Mouse (Mus musculus): Measurements from ENCODE around the gene Ptger2. TPM values are rescaled to one million over a fixed set of nuclear protein-coding genes. Genes with fewer than 3 reads are reported as not detected.

Ptger2 gene
- polyA plus RNA-seq, 1 experiment from 2014 or later, result 1.6 TPM

DNA sequence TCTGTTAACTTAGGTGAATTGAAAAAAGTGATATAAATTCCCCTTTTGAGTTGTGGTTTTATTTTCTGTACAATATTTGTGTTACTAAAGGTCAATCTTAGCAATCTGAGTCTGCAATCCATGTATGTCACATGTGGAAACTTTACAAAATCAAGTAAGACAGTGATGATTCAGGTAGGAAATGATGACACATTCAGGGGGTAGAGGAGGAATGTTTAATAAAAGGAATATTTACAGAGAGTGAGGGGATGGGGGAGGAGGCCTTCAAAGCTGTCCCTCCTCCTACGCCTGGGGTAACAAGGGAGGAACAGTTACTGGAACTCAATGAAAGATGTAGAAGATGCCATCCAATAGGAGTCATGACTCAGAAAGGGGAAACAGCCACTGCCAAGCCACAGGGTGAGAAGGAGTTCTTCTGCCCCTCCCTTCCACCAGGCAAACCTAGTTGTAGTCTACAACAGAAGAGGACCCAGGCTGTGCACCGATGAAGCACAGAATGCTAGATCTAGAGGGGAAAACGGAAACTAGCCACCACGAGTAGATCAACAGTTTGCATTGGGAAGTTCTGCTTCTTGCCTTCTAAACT lies 17.8 kb downstream of the Ptger2 start:
- Histone ChIP-seq H3K9me3 (ENCODE audit: control insufficient read depth) (no peaks in the 10 kb centered on the region), H3K27me3 (replicated peaks; ENCODE audit: control insufficient read depth, insufficient read depth, low read length) (no peaks in the 10 kb centered on the region), H3K4me2 (replicated peaks; ENCODE audit: low read depth) (no peak overlapping the region), H3K27ac (ENCODE audit: low read depth, low read length) (no peak overlapping the region), H3K4me3 (ENCODE audit: low read depth, low read length) (no peak overlapping the region), H3K9ac (ENCODE audit: low read depth, low read length) (no peak overlapping the region), H3K36me3 (ENCODE audit: control insufficient read depth, insufficient read depth) (no peaks in the 10 kb centered on the region), H3K4me1 (replicated peaks; ENCODE audit: control insufficient read depth, insufficient read depth, low read length) (no peaks in the 10 kb centered on the region)
- WGBS, result 80% methylated on average over 4 of the region's 4 CpGs
- no peak for TF ChIP-seq CTCF (IDR thresholded peaks at IDR 0.05; ENCODE audit: low read depth)
- no peak for ATAC-seq

DNA sequence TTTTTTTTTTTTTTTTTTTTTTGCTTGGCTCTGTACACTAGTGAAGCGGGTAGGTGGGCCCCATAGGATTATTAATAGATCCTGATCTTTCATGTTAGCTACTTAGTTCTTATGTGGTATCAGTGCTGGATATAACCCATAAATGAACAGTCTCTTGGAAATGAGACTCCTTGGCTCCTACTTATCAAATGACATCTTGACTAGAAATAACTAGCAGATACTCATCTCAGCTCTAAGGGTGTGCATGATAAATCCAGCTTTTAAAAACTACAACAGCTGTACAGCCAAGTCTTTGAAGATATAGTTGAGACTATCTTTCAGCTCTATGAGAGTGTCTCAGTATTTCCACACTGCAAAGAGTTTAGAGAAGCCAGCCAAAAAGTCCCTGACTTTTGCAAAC lies 21.2 kb downstream of the Ptger2 start:
- no peak overlapping the region for H3K4me3 ChIP-seq (ENCODE audit: low read depth, low read length)
- no peaks in the 10 kb centered on the region for H3K4me1 ChIP-seq (replicated peaks; ENCODE audit: control insufficient read depth, insufficient read depth, low read length)
- no peak overlapping the region for H3K9ac ChIP-seq (ENCODE audit: low read depth, low read length)
- no peaks in the 10 kb centered on the region for H3K27me3 ChIP-seq (replicated peaks; ENCODE audit: control insufficient read depth, insufficient read depth, low read length)
- no peaks in the 10 kb centered on the region for H3K9me3 ChIP-seq (ENCODE audit: control insufficient read depth)
- 85% methylated on average over 1 of the region's 1 CpGs for WGBS
- TF ChIP-seq CTCF (IDR thresholded peaks at IDR 0.05; ENCODE audit: low read depth), result no peak
- H3K27ac ChIP-seq (ENCODE audit: low read depth, low read length), result no peak overlapping the region
- no peak overlapping the region for H3K4me2 ChIP-seq (replicated peaks; ENCODE audit: low read depth)
- H3K36me3 ChIP-seq (ENCODE audit: control insufficient read depth, insufficient read depth), result no peaks in the 10 kb centered on the region
- ATAC-seq, result no peak

- Histone ChIP-seq H3K27ac (ENCODE audit: low read depth, low read length) (no peak overlapping the region), H3K36me3 (ENCODE audit: control insufficient read depth, insufficient read depth) (no peaks in the 10 kb centered on the region), H3K4me2 (replicated peaks; ENCODE audit: low read depth) (no peak overlapping the region), H3K4me3 (ENCODE audit: low read depth, low read length) (no peak overlapping the region), H3K9ac (ENCODE audit: low read depth, low read length) (no peak overlapping the region), H3K27me3 (replicated peaks; ENCODE audit: control insufficient read depth, insufficient read depth, low read length) (no peaks in the 10 kb centered on the region), H3K4me1 (replicated peaks; ENCODE audit: control insufficient read depth, insufficient read depth, low read length) (no peaks in the 10 kb centered on the region), H3K9me3 (ENCODE audit: control insufficient read depth) (no peaks in the 10 kb centered on the region)
- WGBS, result 75% methylated on average over 2 of the region's 2 CpGs
- no peak for TF ChIP-seq CTCF (IDR thresholded peaks at IDR 0.05; ENCODE audit: low read depth)
- ATAC-seq, result no peak
Measured at GRCm38 (mm10) chr14:45011260-45011659, 23.3 kb downstream of the Ptger2 start.

DNA sequence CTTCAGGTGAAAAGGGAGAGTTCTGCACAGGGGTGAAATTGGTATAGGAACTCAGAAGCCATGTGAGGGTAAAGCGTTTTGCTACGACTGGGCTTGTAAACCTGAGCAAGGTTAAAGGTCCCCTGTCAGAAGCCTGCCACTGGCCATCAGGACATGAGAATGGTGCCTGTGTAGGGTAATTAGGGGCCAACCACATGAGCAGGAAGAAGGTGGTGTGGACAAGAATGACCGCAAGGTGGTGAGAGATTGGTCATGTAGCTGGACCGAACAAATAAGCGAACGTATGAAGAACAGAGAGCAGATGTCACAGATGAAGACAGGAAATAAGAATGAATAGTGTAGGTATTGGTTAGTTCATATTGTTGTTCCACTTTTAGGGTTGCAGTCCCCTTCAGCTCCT lies 23.7 kb downstream of the Ptger2 start:
- H3K4me2 ChIP-seq (replicated peaks; ENCODE audit: low read depth), result no peak overlapping the region
- H3K4me1 ChIP-seq (replicated peaks; ENCODE audit: control insufficient read depth, insufficient read depth, low read length), result no peaks in the 10 kb centered on the region
- no peaks in the 10 kb centered on the region for H3K27me3 ChIP-seq (replicated peaks; ENCODE audit: control insufficient read depth, insufficient read depth, low read length)
- WGBS, result 91% methylated on average over 6 of the region's 6 CpGs
- TF ChIP-seq CTCF (IDR thresholded peaks at IDR 0.05; ENCODE audit: low read depth), result no peak
- H3K9ac ChIP-seq (ENCODE audit: low read depth, low read length), result no peak overlapping the region
- H3K27ac ChIP-seq (ENCODE audit: low read depth, low read length), result no peak overlapping the region
- no peak overlapping the region for H3K4me3 ChIP-seq (ENCODE audit: low read depth, low read length)
- H3K36me3 ChIP-seq (ENCODE audit: control insufficient read depth, insufficient read depth), result no peaks in the 10 kb centered on the region
- no peak for ATAC-seq
- H3K9me3 ChIP-seq (ENCODE audit: control insufficient read depth), result no peaks in the 10 kb centered on the region

GRCm38 (mm10) chr14:45021551-45021950 lies 33.6 kb downstream of the Ptger2 start:
- 85% methylated on average over 3 of the region's 3 CpGs for WGBS
- ATAC-seq, result no peak

DNA sequence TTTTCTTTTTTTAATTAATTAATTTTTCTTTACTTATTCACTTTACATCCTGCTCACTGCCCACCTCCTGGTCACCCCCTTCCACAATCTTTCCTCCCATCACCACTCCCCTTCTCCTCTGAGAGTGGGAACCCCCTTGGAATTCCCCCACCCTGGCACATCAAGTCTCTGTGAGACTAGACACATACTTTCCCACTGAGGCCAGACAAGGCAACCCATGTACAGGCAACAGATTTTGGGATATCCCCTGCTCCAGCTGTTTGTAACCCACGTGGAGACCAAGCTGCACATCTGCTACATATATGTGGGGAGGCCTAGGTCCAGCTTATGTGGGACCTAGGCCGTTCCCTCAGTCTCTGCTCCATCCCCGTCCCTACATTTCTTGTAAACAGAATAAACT lies 46.3 kb downstream of the Ptger2 start:
- Histone ChIP-seq H3K36me3 (ENCODE audit: control insufficient read depth, insufficient read depth) (no peaks in the 10 kb centered on the region), H3K9ac (ENCODE audit: low read depth, low read length) (no peak overlapping the region), H3K27ac (ENCODE audit: low read depth, low read length) (no peak overlapping the region), H3K4me2 (replicated peaks; ENCODE audit: low read depth) (no peak overlapping the region), H3K4me3 (ENCODE audit: low read depth, low read length) (no peak overlapping the region), H3K27me3 (replicated peaks; ENCODE audit: control insufficient read depth, insufficient read depth, low read length) (no peaks in the 10 kb centered on the region), H3K9me3 (ENCODE audit: control insufficient read depth) (no peaks in the 10 kb centered on the region), H3K4me1 (replicated peaks; ENCODE audit: control insufficient read depth, insufficient read depth, low read length) (no peaks in the 10 kb centered on the region)
- ATAC-seq, result no peak
- no peak for TF ChIP-seq CTCF (IDR thresholded peaks at IDR 0.05; ENCODE audit: low read depth)
- 85% methylated on average over 3 of the region's 3 CpGs for WGBS

More at GRCm38 (mm10) chr14:45021551-45021950, 33.6 kb downstream of the Ptger2 start:
- Histone ChIP-seq H3K36me3 (ENCODE audit: control insufficient read depth, insufficient read depth) (no peaks in the 10 kb centered on the region), H3K4me1 (replicated peaks; ENCODE audit: control insufficient read depth, insufficient read depth, low read length) (no peaks in the 10 kb centered on the region), H3K27me3 (replicated peaks; ENCODE audit: control insufficient read depth, insufficient read depth, low read length) (no peaks in the 10 kb centered on the region), H3K4me2 (replicated peaks; ENCODE audit: low read depth) (no peak overlapping the region), H3K4me3 (ENCODE audit: low read depth, low read length) (no peak overlapping the region), H3K9ac (ENCODE audit: low read depth, low read length) (no peak overlapping the region), H3K27ac (ENCODE audit: low read depth, low read length) (no peak overlapping the region), H3K9me3 (ENCODE audit: control insufficient read depth) (no peaks in the 10 kb centered on the region)
- TF ChIP-seq CTCF (IDR thresholded peaks at IDR 0.05; ENCODE audit: low read depth), result no peak

GRCm38 (mm10) chr14:45036579-45036978 lies 48.6 kb downstream of the Ptger2 start:
- H3K27ac ChIP-seq (ENCODE audit: low read depth, low read length), result no peak overlapping the region
- no peak for ATAC-seq
- no peak overlapping the region for H3K9ac ChIP-seq (ENCODE audit: low read depth, low read length)
- H3K9me3 ChIP-seq (ENCODE audit: control insufficient read depth), result no peaks in the 10 kb centered on the region
- no peak for TF ChIP-seq CTCF (IDR thresholded peaks at IDR 0.05; ENCODE audit: low read depth)
- no peak overlapping the region for H3K4me3 ChIP-seq (ENCODE audit: low read depth, low read length)
- H3K27me3 ChIP-seq (replicated peaks; ENCODE audit: control insufficient read depth, insufficient read depth, low read length), result no peaks in the 10 kb centered on the region
- no peak overlapping the region for H3K4me2 ChIP-seq (replicated peaks; ENCODE audit: low read depth)
- H3K4me1 ChIP-seq (replicated peaks; ENCODE audit: control insufficient read depth, insufficient read depth, low read length), result no peaks in the 10 kb centered on the region
- WGBS, result 90% methylated on average over 1 of the region's 1 CpGs
- no peaks in the 10 kb centered on the region for H3K36me3 ChIP-seq (ENCODE audit: control insufficient read depth, insufficient read depth)
